Mouse (Mus musculus): ENCODE data around the gene Gdf11. TPM values are rescaled to one million over a fixed set of nuclear protein-coding genes. Genes with fewer than 3 reads are reported as not detected.
A peak's percentile ranks its signal among the peaks of the same experiment; 100 is the strongest.

The Gdf11 gene
- polyA plus RNA-seq, 1 experiment from 2014 or later, result 8.2 TPM

DNA sequence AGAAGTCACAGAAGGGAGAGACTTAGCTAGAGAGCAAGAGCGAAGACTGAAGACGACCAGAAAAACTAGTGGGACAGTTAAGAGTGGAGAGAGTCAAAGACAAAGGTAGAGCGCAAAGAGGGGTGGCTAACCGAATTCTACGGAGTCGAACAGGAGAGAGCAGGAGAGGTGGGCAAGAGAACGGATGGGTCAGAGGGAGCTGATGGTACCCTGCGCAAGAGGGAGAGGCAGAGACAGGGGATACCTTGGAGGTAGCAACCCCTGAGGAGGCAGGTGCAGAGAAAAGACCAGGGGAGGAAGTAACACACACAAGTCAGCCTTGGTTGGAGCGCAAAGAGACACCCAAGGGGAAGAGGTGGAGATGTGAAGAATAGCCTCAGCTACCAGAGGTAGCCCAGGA, 728 bp upstream of the Gdf11 start:
- Histone ChIP-seq H3K27ac (ENCODE audit: low read depth, low read length) (peak overlapping the region; percentile 90), H3K27me3 (ENCODE audit: control insufficient read depth, insufficient read depth, low read length) (0 out of 2 replicates have a peak, but pooled peaks cover 2% of the 10 kb centered on the region), H3K4me2 (ENCODE audit: low read depth, low read length) (peak overlapping the region; percentile 71), H3K9ac (replicated peaks; ENCODE audit: low read depth, low read length) (peak overlapping the region; percentile 80), H3K4me1 (ENCODE audit: control insufficient read depth, insufficient read depth, low read length) (peaks cover 23% of the 10 kb centered on the region), H3K36me3 (ENCODE audit: control insufficient read depth, insufficient read depth, low read length) (peaks cover 4% of the 10 kb centered on the region; the same call in 1 of the 2 replicates), H3K4me3 (ENCODE audit: low read depth, low read length) (peak overlapping the region; percentile 81), H3K9me3 (ENCODE audit: control insufficient read depth, low read length) (no peaks in the 10 kb centered on the region)
- peak; percentile 16 for ATAC-seq (ENCODE audit: low read depth)
- 1% methylated on average over 9 of the region's 9 CpGs for WGBS

DNA sequence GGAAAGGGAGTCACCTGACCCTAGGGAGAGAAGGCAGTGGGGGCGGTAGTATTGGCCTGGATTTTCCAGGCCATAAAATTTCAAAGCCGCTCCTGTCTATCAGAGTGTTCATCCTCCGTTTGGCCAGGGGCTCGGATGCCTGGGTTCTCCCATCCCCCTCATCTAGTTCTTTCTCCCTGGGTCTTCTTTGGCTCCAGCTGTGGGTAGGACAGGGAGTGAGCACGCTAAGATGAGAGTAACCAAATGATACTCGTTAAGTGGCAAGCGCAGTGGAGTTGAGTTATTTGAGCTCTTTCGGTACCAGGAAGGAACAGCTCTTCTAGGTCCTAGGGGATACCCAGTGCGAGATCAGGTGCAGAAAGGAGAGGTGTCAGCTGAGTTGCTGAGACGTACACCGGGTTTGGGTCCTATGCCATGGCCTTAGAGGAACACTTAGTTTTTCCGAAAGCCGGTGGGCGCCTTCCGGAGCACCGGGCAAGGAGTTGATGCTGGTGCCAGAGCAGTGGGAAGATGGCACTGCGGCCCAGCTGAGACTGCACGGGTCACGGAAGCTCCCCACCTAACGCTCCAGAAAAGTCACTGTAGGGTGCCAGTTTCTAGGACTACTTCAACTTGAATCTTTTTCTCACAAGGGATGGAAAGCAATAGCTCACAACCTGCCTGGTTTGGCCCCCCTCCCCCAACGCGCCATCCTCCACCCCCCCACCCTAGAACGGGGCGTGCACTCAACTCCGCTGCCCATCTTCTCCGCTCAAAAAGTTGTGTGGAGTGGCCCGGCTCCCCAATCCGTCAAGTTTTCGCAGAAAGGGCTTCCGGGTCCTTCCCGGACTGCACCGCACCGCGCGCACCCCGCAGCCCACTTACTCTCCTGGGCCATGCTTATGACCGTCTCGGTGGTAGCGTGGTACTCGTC, 879 bp downstream of the Gdf11 start:
- no peak for ATAC-seq (ENCODE audit: low read depth)
- Histone ChIP-seq H3K4me1 (ENCODE audit: control insufficient read depth, insufficient read depth, low read length) (peaks cover 17% of the 10 kb centered on the region), H3K9ac (replicated peaks; ENCODE audit: low read depth, low read length) (peak overlapping the region; percentile 80), H3K36me3 (ENCODE audit: control insufficient read depth, insufficient read depth, low read length) (peaks cover 11% of the 10 kb centered on the region; the same call in 1 of the 2 replicates), H3K27me3 (ENCODE audit: control insufficient read depth, insufficient read depth, low read length) (no peaks in the 10 kb centered on the region), H3K9me3 (ENCODE audit: control insufficient read depth, low read length) (no peaks in the 10 kb centered on the region), H3K4me2 (ENCODE audit: low read depth, low read length) (peak overlapping the region; percentile 71), H3K4me3 (ENCODE audit: low read depth, low read length) (peak overlapping the region; percentile 81), H3K27ac (ENCODE audit: low read depth, low read length) (peak overlapping the region; percentile 90)
- under 1% methylated on average over 40 of the region's 40 CpGs for WGBS

DNA sequence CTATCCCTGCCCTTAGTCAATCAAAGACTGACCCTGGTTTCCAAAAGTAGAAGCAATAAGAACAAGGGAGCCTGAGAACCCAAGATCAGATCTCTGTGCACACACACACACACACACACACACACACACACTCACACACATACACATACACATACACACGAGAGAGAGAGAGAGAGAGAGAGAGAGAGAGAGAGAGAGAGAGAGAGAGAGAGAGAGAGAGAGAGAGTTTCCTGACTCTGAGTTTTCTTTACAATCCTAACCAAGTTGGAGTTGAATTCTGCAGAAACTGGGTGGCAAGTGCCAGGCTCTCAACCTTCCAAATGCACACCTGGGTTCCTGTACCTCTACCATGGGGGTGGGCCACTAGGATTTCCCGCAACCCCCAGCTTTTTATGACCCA, 1.7 kb downstream of the Gdf11 start:
- WGBS, result 0% methylated on average over 1 of the region's 2 CpGs
- H3K36me3 ChIP-seq (ENCODE audit: control insufficient read depth, insufficient read depth, low read length), result peaks cover 17% of the 10 kb centered on the region; the same call in 1 of the 2 replicates

DNA sequence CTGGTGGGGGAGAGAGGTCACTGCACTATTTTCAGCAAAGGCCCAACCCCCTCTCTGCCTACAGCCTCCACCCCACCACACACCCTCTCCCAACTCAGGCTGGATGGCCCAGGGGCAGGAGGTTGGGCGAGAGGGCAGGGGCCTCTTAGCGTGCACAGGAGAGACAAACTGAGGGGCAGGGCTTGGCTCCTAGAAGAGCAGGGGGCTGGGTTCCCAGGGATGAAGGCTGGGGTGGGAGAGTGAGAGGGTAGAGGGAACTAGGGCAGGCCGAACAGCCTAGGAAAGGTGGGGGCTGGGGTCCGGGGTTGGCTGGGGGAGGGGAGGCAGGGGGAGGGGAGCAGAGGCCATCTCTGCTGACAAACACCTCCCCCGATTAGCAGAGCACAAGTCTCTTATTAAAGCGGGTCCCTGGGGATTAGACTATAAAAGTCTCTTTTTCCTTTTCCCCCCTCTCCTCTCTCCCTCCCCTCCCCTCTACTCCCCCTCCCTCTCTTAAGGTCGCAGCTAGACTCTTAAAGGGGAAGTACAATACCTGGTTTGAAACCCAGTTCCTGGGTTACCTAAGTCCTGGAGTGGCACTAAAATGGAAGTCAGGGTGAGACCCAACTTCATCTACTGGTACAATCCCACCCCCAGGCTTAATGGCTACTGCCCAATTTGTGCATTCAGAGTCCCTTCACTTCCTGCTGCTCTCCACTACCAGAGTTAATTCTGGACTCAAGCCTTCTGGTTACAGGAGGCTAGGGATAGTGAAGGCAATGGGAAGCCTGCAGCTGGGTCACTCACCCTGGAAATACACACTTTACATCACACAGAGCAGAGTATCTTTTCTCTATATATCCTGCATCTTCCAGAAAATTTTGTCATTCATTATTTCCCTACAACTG, 2.3 kb downstream of the Gdf11 start:
- 1% methylated on average over 5 of the region's 7 CpGs for WGBS
- H3K4me2 ChIP-seq (ENCODE audit: low read depth, low read length), result peak overlapping the region; percentile 71
- peaks cover 17% of the 10 kb centered on the region for H3K4me1 ChIP-seq (ENCODE audit: control insufficient read depth, insufficient read depth, low read length)
- H3K4me3 ChIP-seq (ENCODE audit: low read depth, low read length), result peak overlapping the region; percentile 81
- ATAC-seq (ENCODE audit: low read depth), result peak; percentile 44
- peak overlapping the region; percentile 90 for H3K27ac ChIP-seq (ENCODE audit: low read depth, low read length)
- H3K9ac ChIP-seq (replicated peaks; ENCODE audit: low read depth, low read length), result peak overlapping the region; percentile 49
- H3K9me3 ChIP-seq (ENCODE audit: control insufficient read depth, low read length), result no peaks in the 10 kb centered on the region
- H3K36me3 ChIP-seq (ENCODE audit: control insufficient read depth, insufficient read depth, low read length), result peaks cover 20% of the 10 kb centered on the region; the same call in 1 of the 2 replicates
- no peaks in the 10 kb centered on the region for H3K27me3 ChIP-seq (ENCODE audit: control insufficient read depth, insufficient read depth, low read length)

More for the DNA sequence above, 1.7 kb downstream of the Gdf11 start:
- Histone ChIP-seq H3K27ac (ENCODE audit: low read depth, low read length) (peak overlapping the region; percentile 90), H3K4me2 (ENCODE audit: low read depth, low read length) (peak overlapping the region; percentile 71), H3K9ac (replicated peaks; ENCODE audit: low read depth, low read length) (peak overlapping the region; percentile 80; the same call in 1 of the 2 replicates), H3K9me3 (ENCODE audit: control insufficient read depth, low read length) (no peaks in the 10 kb centered on the region), H3K27me3 (ENCODE audit: control insufficient read depth, insufficient read depth, low read length) (no peaks in the 10 kb centered on the region), H3K4me1 (ENCODE audit: control insufficient read depth, insufficient read depth, low read length) (peaks cover 17% of the 10 kb centered on the region), H3K4me3 (ENCODE audit: low read depth, low read length) (peak overlapping the region; percentile 81)
- ATAC-seq (ENCODE audit: low read depth), result no peak

GRCm38 (mm10) chr10:128882067-128882466, 9.5 kb downstream of the Gdf11 start:
- Histone ChIP-seq H3K4me1 (ENCODE audit: control insufficient read depth, insufficient read depth, low read length) (no peaks in the 10 kb centered on the region), H3K9me3 (ENCODE audit: control insufficient read depth, low read length) (no peaks in the 10 kb centered on the region), H3K36me3 (ENCODE audit: control insufficient read depth, insufficient read depth, low read length) (peaks cover 16% of the 10 kb centered on the region; the same call in 1 of the 2 replicates), H3K4me3 (ENCODE audit: low read depth, low read length) (no peak overlapping the region), H3K27me3 (ENCODE audit: control insufficient read depth, insufficient read depth, low read length) (no peaks in the 10 kb centered on the region), H3K4me2 (ENCODE audit: low read depth, low read length) (no peak overlapping the region), H3K27ac (ENCODE audit: low read depth, low read length) (no peak overlapping the region), H3K9ac (replicated peaks; ENCODE audit: low read depth, low read length) (no peak overlapping the region)
- WGBS, result 84% methylated on average over 5 of the region's 5 CpGs
- no peak for ATAC-seq (ENCODE audit: low read depth)

- Histone ChIP-seq H3K4me3 (ENCODE audit: low read depth, low read length) (no peak overlapping the region), H3K4me2 (ENCODE audit: low read depth, low read length) (no peak overlapping the region), H3K9ac (replicated peaks; ENCODE audit: low read depth, low read length) (no peak overlapping the region), H3K27me3 (ENCODE audit: control insufficient read depth, insufficient read depth, low read length) (no peaks in the 10 kb centered on the region), H3K27ac (ENCODE audit: low read depth, low read length) (no peak overlapping the region), H3K36me3 (ENCODE audit: control insufficient read depth, insufficient read depth, low read length) (peaks cover 7% of the 10 kb centered on the region; the same call in 1 of the 2 replicates), H3K9me3 (ENCODE audit: control insufficient read depth, low read length) (no peaks in the 10 kb centered on the region), H3K4me1 (ENCODE audit: control insufficient read depth, insufficient read depth, low read length) (no peaks in the 10 kb centered on the region)
- no peak for ATAC-seq (ENCODE audit: low read depth)
- 72% methylated on average over 2 of the region's 2 CpGs for WGBS
These were observed 12.7 kb downstream of the Gdf11 start for GRCm38 (mm10) chr10:128878811-128879210.

- no peak for ATAC-seq (ENCODE audit: low read depth)
- Histone ChIP-seq H3K4me3 (ENCODE audit: low read depth, low read length) (no peak overlapping the region), H3K9ac (replicated peaks; ENCODE audit: low read depth, low read length) (no peak overlapping the region), H3K4me1 (ENCODE audit: control insufficient read depth, insufficient read depth, low read length) (no peaks in the 10 kb centered on the region), H3K9me3 (ENCODE audit: control insufficient read depth, low read length) (no peaks in the 10 kb centered on the region), H3K27me3 (ENCODE audit: control insufficient read depth, insufficient read depth, low read length) (no peaks in the 10 kb centered on the region), H3K27ac (ENCODE audit: low read depth, low read length) (no peak overlapping the region), H3K4me2 (ENCODE audit: low read depth, low read length) (no peak overlapping the region), H3K36me3 (ENCODE audit: control insufficient read depth, insufficient read depth, low read length) (peaks cover 12% of the 10 kb centered on the region)
These were observed 13.2 kb downstream of the Gdf11 start for GRCm38 (mm10) chr10:128878291-128878690.

DNA sequence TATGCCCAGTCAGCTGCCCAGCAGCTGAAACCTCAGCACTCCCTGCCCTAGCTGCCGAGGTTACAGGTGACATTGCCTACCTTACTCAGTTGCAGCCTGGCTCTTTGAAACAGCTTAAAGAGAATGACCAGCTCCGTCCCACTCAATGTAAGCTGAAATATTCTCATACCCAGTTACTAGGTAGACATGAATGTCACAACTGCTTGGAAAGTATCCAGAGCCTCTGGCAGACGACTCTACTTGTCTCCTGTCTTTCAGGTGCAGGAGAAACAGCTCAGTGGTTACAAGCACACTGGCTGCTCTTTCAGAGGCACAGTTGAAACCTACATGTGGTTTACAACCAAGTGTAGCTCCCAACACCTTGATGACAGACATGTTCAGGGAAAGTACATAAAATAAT, 21.2 kb downstream of the Gdf11 start:
- Histone ChIP-seq H3K9me3 (ENCODE audit: control insufficient read depth, low read length) (no peaks in the 10 kb centered on the region), H3K27me3 (ENCODE audit: control insufficient read depth, insufficient read depth, low read length) (no peaks in the 10 kb centered on the region), H3K27ac (ENCODE audit: low read depth, low read length) (no peak overlapping the region), H3K4me3 (ENCODE audit: low read depth, low read length) (no peak overlapping the region), H3K9ac (replicated peaks; ENCODE audit: low read depth, low read length) (no peak overlapping the region), H3K4me2 (ENCODE audit: low read depth, low read length) (no peak overlapping the region), H3K36me3 (ENCODE audit: control insufficient read depth, insufficient read depth, low read length) (peaks cover 26% of the 10 kb centered on the region), H3K4me1 (ENCODE audit: control insufficient read depth, insufficient read depth, low read length) (no peaks in the 10 kb centered on the region)
- 91% methylated on average over 3 of the region's 3 CpGs for WGBS
- ATAC-seq (ENCODE audit: low read depth), result no peak
